Mouse (Mus musculus) spleen, adult 2 months (tissue): ENCODE results near the gene Atad1.

ENCODE experiments used
- CTCF ChIP-seq: fragments of 200-500 bp; IDR thresholded peaks from 2 replicates; pipeline ENCODE4 v1.5.1; 2011; ENCODE audit warnings: mild to moderate bottlenecking, inconsistent platforms; ENCODE audit not compliant: insufficient read depth, insufficient read length, insufficient replicate concordance; ENCODE audit errors: extremely low read depth
- POLR2A ChIP-seq: fragments of 200-500 bp; IDR thresholded peaks from 2 replicates; pipeline ENCODE4 v1.6.1; 2011; ENCODE audit warnings: low read depth, low read length, inconsistent platforms

DNA sequence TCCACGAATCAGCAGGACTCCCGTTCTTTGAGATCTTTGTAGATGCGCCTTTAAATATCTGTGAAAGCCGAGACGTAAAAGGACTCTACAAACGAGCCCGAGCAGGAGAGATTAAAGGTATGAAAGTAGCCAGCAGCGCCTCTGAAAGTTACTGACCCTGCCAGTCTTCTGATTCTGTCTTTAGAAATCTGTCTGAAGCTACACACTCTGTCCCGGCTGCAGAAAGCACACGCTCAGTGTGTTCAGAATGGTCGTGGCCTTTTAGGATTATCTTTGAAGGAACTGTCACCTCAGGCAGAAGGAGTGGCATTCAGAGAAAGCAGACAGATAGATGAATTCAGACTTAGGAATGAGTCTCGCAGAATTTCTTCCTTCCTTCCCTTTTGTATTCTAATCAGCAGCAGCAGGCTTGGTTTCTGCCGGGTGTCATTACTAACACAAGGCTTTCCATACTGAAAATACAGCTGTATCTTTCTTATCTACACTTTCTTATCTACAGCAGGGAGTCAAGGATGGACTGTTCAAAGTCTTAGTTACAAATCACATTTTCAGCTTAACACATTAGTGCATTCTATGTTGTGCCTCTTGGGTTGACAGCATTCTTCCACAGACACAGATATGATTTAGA, 101.2 kb downstream of the Atad1 start:
- TF ChIP-seq CTCF: no peak
- no peak for TF ChIP-seq POLR2A
